ENCODE assay signal across 37 mouse cellular contexts in genomic region chr3:54659736-54660135, GRCm38 (mm10). TPM values are rescaled to one million over a fixed set of nuclear protein-coding genes. Genes with fewer than 3 reads are reported as not detected.
"Had no signal": no experiment of that assay in that cellular context is flagged by ENCODE, and none has a peak within 500 bp of the region (broad histone marks: within the 10 kb centered on the region; RNA-seq: fewer than 3 reads in every experiment).

No protein-coding gene starts in this region.

- H3K9ac ChIP-seq: heart, embryonic 13.5 days; heart, embryonic 15.5 days; hindbrain, embryonic 12.5 days; hindbrain, embryonic 14.5 days; intestine, embryonic 15.5 days; limb, embryonic 12.5 days; liver, embryonic 14.5 days had no signal

- DNase-seq: gastrocnemius, postnatal 14 days; gastrocnemius, postnatal 36 days; heart, adult 2 months; heart, postnatal 14 days; heart, postnatal 4 days; kidney, adult 18-20 months; kidney, adult 8-10 months; kidney, postnatal 10 days; kidney, postnatal 25 days; kidney, postnatal 4 days; liver had no signal

- H3K4me3 ChIP-seq: heart, adult 2 months; heart, embryonic 13.5 days; heart, embryonic 15.5 days; hindbrain, embryonic 10.5 days; hindbrain, embryonic 12.5 days; intestine, embryonic 15.5 days; layer of hippocampus, adult 2 months; left cerebral cortex, adult 2 months; limb, embryonic 10.5 days; limb, embryonic 12.5 days had no signal

- ATAC-seq: hindbrain, embryonic 16.5 days; inflammation-experienced regulatory T-cells, adult 6 months; intestine, embryonic 15.5 days; intestine, postnatal 0 days had no signal

- H3K27me3 ChIP-seq: heart, embryonic 13.5 days; heart, embryonic 15.5 days; hindbrain, embryonic 12.5 days; intestine, embryonic 15.5 days; limb, embryonic 12.5 days had no signal

- H3K9me3 ChIP-seq: heart, embryonic 13.5 days; heart, embryonic 15.5 days; hindbrain, embryonic 10.5 days; intestine, embryonic 15.5 days; limb, embryonic 10.5 days had no signal

- H3K4me1 ChIP-seq: heart, embryonic 13.5 days; heart, embryonic 15.5 days; hindbrain, embryonic 10.5 days; hindbrain, embryonic 12.5 days; intestine, embryonic 15.5 days; limb, embryonic 10.5 days; limb, embryonic 12.5 days had no signal

- H3K4me2 ChIP-seq: heart, embryonic 11.5 days; heart, embryonic 13.5 days; heart, embryonic 15.5 days; hindbrain, embryonic 12.5 days; hindbrain, embryonic 14.5 days; intestine, embryonic 15.5 days; limb, embryonic 12.5 days; liver, embryonic 11.5 days had no signal

- H3K27ac ChIP-seq: heart, adult 2 months; heart, embryonic 13.5 days; heart, embryonic 15.5 days; hindbrain, embryonic 10.5 days; hindbrain, embryonic 12.5 days; hindbrain, embryonic 14.5 days; intestine, embryonic 15.5 days; layer of hippocampus, adult 2 months; left cerebral cortex, adult 2 months; limb, embryonic 10.5 days; limb, embryonic 12.5 days; liver, embryonic 14.5 days had no signal

- H3K36me3 ChIP-seq: heart, embryonic 13.5 days; heart, embryonic 15.5 days; hindbrain, embryonic 10.5 days; hindbrain, embryonic 12.5 days; intestine, embryonic 15.5 days; limb, embryonic 10.5 days; limb, embryonic 12.5 days had no signal

RNA-seq across cellular contexts. Expression of gene Gm21958, which starts 54.4 kb away (rescaled TPM):
- total RNA-seq: gastrocnemius, adult 18-20 months; gastrocnemius, adult 8-10 months; gastrocnemius, postnatal 14 days; gastrocnemius, postnatal 36 days; granulocyte monocyte progenitor cell, adult 5-6 weeks; heart, adult 2 months; heart, postnatal 14 days; heart, postnatal 4 days; layer of hippocampus, adult 2 months; layer of hippocampus, postnatal 10 days; layer of hippocampus, postnatal 25 days; left cerebral cortex, adult 2 months; left cerebral cortex, postnatal 14 days; left cerebral cortex, postnatal 36 days had no signal
- polyA plus RNA-seq: heart, adult 2 months; heart, postnatal 0 days; hindbrain, embryonic 14.5 days; intestine, embryonic 15.5 days; intestine, postnatal 0 days; kidney, embryonic 16.5 days; limb, embryonic 12.5 days; limb, embryonic 14.5 days; liver, embryonic 11.5 days; liver, embryonic 14.5 days had no signal
